Mouse (Mus musculus) stomach, postnatal 0 days (tissue): ENCODE data around the gene 1700061G19Rik. TPM values are rescaled to one million over a fixed set of nuclear protein-coding genes. Genes with fewer than 3 reads are reported as not detected.

Experiments
- ATAC-seq: fragments of 200-750 bp; cut with Nextera tagmentation; 2 replicates; pipeline ENCODE4 v1.8.0; 2017; ENCODE audit not compliant: low FRiP score, low TSS enrichment
- DNase-seq: peaks from one replicate; pipeline ENCODE4 v3.0.0-alpha.2; 2016; ENCODE audit warnings: low spot score
- H3K27ac ChIP-seq: fragments of 300-500 bp; sonication (generic); replicated peaks from 2 replicates; pipeline ENCODE4 v1.5.1; 2014; ENCODE audit warnings: mild to moderate bottlenecking, control low read depth
- H3K27me3 ChIP-seq: fragments of 300-500 bp; sonication (generic); 2 replicates; pipeline ENCODE4 v1.6.1; 2014; ENCODE audit warnings: low read length; ENCODE audit not compliant: control insufficient read depth, insufficient read depth
- H3K36me3 ChIP-seq: fragments of 300-500 bp; sonication (generic); 2 replicates; pipeline ENCODE4 v1.6.1; 2014; ENCODE audit warnings: low read length, mixed read lengths; ENCODE audit not compliant: control insufficient read depth, insufficient read depth
- H3K4me1 ChIP-seq: fragments of 300-500 bp; sonication (generic); replicated peaks from 2 replicates; pipeline ENCODE4 v1.6.1; 2014; ENCODE audit warnings: antibody characterized with exemption; ENCODE audit not compliant: control insufficient read depth, insufficient read depth
- H3K4me2 ChIP-seq: fragments of 300-500 bp; sonication (generic); replicated peaks from 2 replicates; pipeline ENCODE4 v1.6.1; 2014; ENCODE audit warnings: low read depth, mild to moderate bottlenecking, control low read depth, moderate library complexity
- H3K4me3 ChIP-seq: fragments of 300-500 bp; sonication (generic); 2 replicates; pipeline ENCODE4 v1.5.1; 2014; ENCODE audit warnings: low read depth, low read length, control low read depth
- H3K9ac ChIP-seq: fragments of 300-500 bp; sonication (generic); 2 replicates; pipeline ENCODE4 v1.6.1; 2014; ENCODE audit warnings: mild to moderate bottlenecking, low read length, control low read depth, mixed read lengths
- H3K9me3 ChIP-seq: fragments of 300-500 bp; sonication (generic); 2 replicates; pipeline ENCODE4 v1.6.1; 2016; ENCODE audit warnings: low read length; ENCODE audit not compliant: control insufficient read depth
- CTCF ChIP-seq: IDR thresholded peaks from 2 replicates; pipeline ENCODE4 v1.5.1; 2016; ENCODE audit warnings: antibody characterized with exemption, low read depth, mild to moderate bottlenecking, moderate library complexity
- EP300 ChIP-seq: optimal IDR thresholded peaks from 2 replicates; pipeline ENCODE3; 2016; ENCODE audit warnings: antibody characterized with exemption
- WGBS: fragments of 180-500 bp; shearing (Covaris S2); extraction: QIAGEN DNeasy Blood & Tissue Kit; methylation state at CpG from one replicate; pipeline ENCODE4 v1.1.7; 2014; 5-methylcytosine and 5-hydroxymethylcytosine counted together
- polyA plus RNA-seq: library from polyadenylated mRNA; unstranded; fragments of >200 nt; fragmentation: Nextera tagmentation; extraction: Ambion mirVana; gene quantifications from 2 replicates; pipeline ENCODE4 v1.2.1, GENCODE M21; 2015

The 1700061G19Rik gene
- polyA plus RNA-seq, 1 experiment from 2014 or later, result 1.4 TPM

- Histone ChIP-seq H3K36me3 (0 out of 2 replicates have a peak, but pooled peaks cover under 1% of the 10 kb centered on the region), H3K4me3 (no peak overlapping the region), H3K27ac (no peak overlapping the region), H3K9ac (no peak overlapping the region), H3K27me3 (no peaks in the 10 kb centered on the region), H3K9me3 (no peaks in the 10 kb centered on the region), H3K4me1 (0 out of 2 replicates have a peak, but pooled peaks cover 2% of the 10 kb centered on the region), H3K4me2 (no peak overlapping the region)
- peak; percentile 41 for DNase-seq
- ATAC-seq, result no peak
- 57% methylated on average over 5 of the region's 5 CpGs for whole genome bisulfite sequencing
- no peak for TF ChIP-seq CTCF
- no peak for TF ChIP-seq EP300
Observed at GRCm38 (mm10) chr17:56884331-56884730, 9.1 kb downstream of the 1700061G19Rik start.

GRCm38 (mm10) chr17:56884809-56885208, 9.5 kb downstream of the 1700061G19Rik start:
- Histone ChIP-seq H3K4me2 (no peak overlapping the region), H3K27ac (no peak overlapping the region), H3K4me1 (0 out of 2 replicates have a peak, but pooled peaks cover 2% of the 10 kb centered on the region), H3K36me3 (0 out of 2 replicates have a peak, but pooled peaks cover 3% of the 10 kb centered on the region), H3K9me3 (no peaks in the 10 kb centered on the region), H3K4me3 (no peak overlapping the region), H3K9ac (no peak overlapping the region), H3K27me3 (no peaks in the 10 kb centered on the region)
- ATAC-seq (no peak), DNase-seq (no peak)
- TF ChIP-seq EP300, result no peak
- TF ChIP-seq CTCF, result no peak
- 89% methylated on average over 17 of the region's 17 CpGs for WGBS

- Histone ChIP-seq H3K27ac (no peak overlapping the region), H3K27me3 (no peaks in the 10 kb centered on the region), H3K4me1 (0 out of 2 replicates have a peak, but pooled peaks cover 2% of the 10 kb centered on the region), H3K9ac (no peak overlapping the region), H3K36me3 (peaks cover 13% of the 10 kb centered on the region), H3K4me2 (no peak overlapping the region), H3K9me3 (no peaks in the 10 kb centered on the region), H3K4me3 (no peak overlapping the region)
- 96% methylated on average over 2 of the region's 3 CpGs for WGBS
- no peak for ATAC-seq
- TF ChIP-seq CTCF, result peak; percentile 49
- no peak for TF ChIP-seq EP300
- DNase-seq, result no peak
Observed at GRCm38 (mm10) chr17:56888050-56888449, 12.8 kb downstream of the 1700061G19Rik start.

GRCm38 (mm10) chr17:56890018-56890417, 14.7 kb downstream of the 1700061G19Rik start:
- no peak overlapping the region for H3K4me2 ChIP-seq
- 97% methylated on average over 2 of the region's 2 CpGs for WGBS
- DNase-seq, result no peak
- ATAC-seq, result no peak
- H3K27me3 ChIP-seq, result no peaks in the 10 kb centered on the region
- H3K4me1 ChIP-seq, result no peaks in the 10 kb centered on the region
- no peak overlapping the region for H3K4me3 ChIP-seq
- peaks cover 28% of the 10 kb centered on the region for H3K36me3 ChIP-seq
- TF ChIP-seq CTCF (no peak), EP300 (no peak)
- H3K9me3 ChIP-seq, result no peaks in the 10 kb centered on the region
- H3K9ac ChIP-seq, result no peak overlapping the region
- no peak overlapping the region for H3K27ac ChIP-seq

- Histone ChIP-seq H3K27ac (no peak overlapping the region), H3K4me3 (no peak overlapping the region), H3K4me1 (no peaks in the 10 kb centered on the region), H3K9ac (no peak overlapping the region), H3K9me3 (no peaks in the 10 kb centered on the region), H3K36me3 (peaks cover 42% of the 10 kb centered on the region), H3K4me2 (no peak overlapping the region), H3K27me3 (no peaks in the 10 kb centered on the region)
- ATAC-seq (no peak), DNase-seq (no peak)
- 86% methylated on average over 9 of the region's 9 CpGs for WGBS
- no peak for TF ChIP-seq CTCF
- no peak for TF ChIP-seq EP300
Observed at GRCm38 (mm10) chr17:56895368-56895918, 20.2 kb downstream of the 1700061G19Rik start.

- no peak for DNase-seq
- H3K9ac ChIP-seq, result no peak overlapping the region
- no peak overlapping the region for H3K4me3 ChIP-seq
- 91% methylated on average over 6 of the region's 6 CpGs for WGBS
- TF ChIP-seq CTCF, result no peak
- no peak for TF ChIP-seq EP300
- no peak for ATAC-seq
- no peak overlapping the region for H3K4me2 ChIP-seq
- no peaks in the 10 kb centered on the region for H3K9me3 ChIP-seq
- H3K36me3 ChIP-seq, result peaks cover 48% of the 10 kb centered on the region
- no peak overlapping the region for H3K27ac ChIP-seq
- H3K27me3 ChIP-seq, result no peaks in the 10 kb centered on the region
- no peaks in the 10 kb centered on the region for H3K4me1 ChIP-seq
Observed at GRCm38 (mm10) chr17:56896513-56897129, 21.3 kb downstream of the 1700061G19Rik start.
